Comparison of ENCODE assay signal across 8 mouse cellular contexts in genomic region chr6:126940451-126940850, GRCm38 (mm10). TPM values are rescaled to one million over a fixed set of nuclear protein-coding genes. Genes with fewer than 3 reads are reported as not detected.
A peak's percentile ranks its signal among the peaks of the same experiment; 100 is the strongest.
DNase-seq lines count a peak whose midpoint lies in the region; ATAC-seq and TF ChIP-seq lines count a peak whose summit lies in the region.

No protein-coding gene starts in this region.

- H3K27ac ChIP-seq in heart, embryonic 13.5 days (replicated peaks): no peak overlapping the region
- no peak overlapping the region for H3K27ac ChIP-seq in embryonic facial prominence, embryonic 14.5 days (replicated peaks; ENCODE audit: low read depth, low read length)
- H3K27ac ChIP-seq in intestine, postnatal 0 days (ENCODE audit: low read depth, low read length): no peak overlapping the region
- peak overlapping the region; percentile 66 for H3K27ac ChIP-seq in midbrain, embryonic 15.5 days

- H3K9me3 ChIP-seq in heart, embryonic 13.5 days: no peaks in the 10 kb centered on the region
- H3K9me3 ChIP-seq in G1E (replicated peaks): no peaks in the 10 kb centered on the region
- no peaks in the 10 kb centered on the region for H3K9me3 ChIP-seq in embryonic facial prominence, embryonic 14.5 days (ENCODE audit: control insufficient read depth, low read length)
- H3K9me3 ChIP-seq in intestine, postnatal 0 days (ENCODE audit: control insufficient read depth): no peaks in the 10 kb centered on the region
- no peaks in the 10 kb centered on the region for H3K9me3 ChIP-seq in midbrain, embryonic 15.5 days

- no peaks in the 10 kb centered on the region for H3K27me3 ChIP-seq in heart, embryonic 13.5 days (replicated peaks)
- no peaks in the 10 kb centered on the region for H3K27me3 ChIP-seq in G1E (ENCODE audit: insufficient read depth, low read length)
- H3K27me3 ChIP-seq in embryonic facial prominence, embryonic 14.5 days (replicated peaks; ENCODE audit: control insufficient read depth, insufficient read depth, low read length): no peaks in the 10 kb centered on the region
- H3K27me3 ChIP-seq in intestine, postnatal 0 days (replicated peaks; ENCODE audit: control insufficient read depth, insufficient read depth, low read length): no peaks in the 10 kb centered on the region
- H3K27me3 ChIP-seq in midbrain, embryonic 15.5 days (replicated peaks): no peaks in the 10 kb centered on the region

- intact Hi-C loops in heart, postnatal 25 days (cut with DNase I): no loop called here

- 6% methylated on average over 5 of the region's 5 CpGs for WGBS in heart, embryonic 13.5 days
- WGBS in embryonic facial prominence, embryonic 14.5 days: 2% methylated on average over 5 of the region's 5 CpGs
- 4% methylated on average over 5 of the region's 5 CpGs for WGBS in intestine, postnatal 0 days
- 7% methylated on average over 5 of the region's 5 CpGs for WGBS in midbrain, embryonic 15.5 days

- peaks cover 30% of the 10 kb centered on the region for H3K36me3 ChIP-seq in heart, embryonic 13.5 days
- peaks cover 50% of the 10 kb centered on the region for H3K36me3 ChIP-seq in G1E (replicated peaks)
- peaks cover 19% of the 10 kb centered on the region; the same call in 1 of the 2 replicates for H3K36me3 ChIP-seq in embryonic facial prominence, embryonic 14.5 days (ENCODE audit: control insufficient read depth, insufficient read depth, low read length)
- peaks cover 15% of the 10 kb centered on the region for H3K36me3 ChIP-seq in intestine, postnatal 0 days (ENCODE audit: control insufficient read depth, insufficient read depth)
- peaks cover 7% of the 10 kb centered on the region; the same call in 1 of the 2 replicates for H3K36me3 ChIP-seq in midbrain, embryonic 15.5 days (replicated peaks)

- TF ChIP-seq CTCF in G1E (IDR thresholded peaks at IDR 0.05; ENCODE audit: low read depth, low read length): 0 out of 2 replicates have a peak, but pooled peaks have one; percentile 19
- TF ChIP-seq CTCF in intestine, postnatal 0 days (IDR thresholded peaks at IDR 0.05; ENCODE audit: low read depth): peak; percentile 57

- no peak for ATAC-seq in heart, embryonic 13.5 days (ENCODE audit: extremely low read depth, insufficient number of reproducible peaks, low FRiP score, low TSS enrichment)
- peak; percentile 50 for ATAC-seq in G1E (ENCODE audit: extremely low read depth, insufficient number of reproducible peaks, low FRiP score, poor library complexity, severe bottlenecking)
- ATAC-seq in embryonic facial prominence, embryonic 14.5 days (ENCODE audit: low read depth): no peak
- ATAC-seq in intestine, postnatal 0 days: no peak
- ATAC-seq in midbrain, embryonic 15.5 days (replicated peaks): no peak

- H3K4me1 ChIP-seq in heart, embryonic 13.5 days: peaks cover 30% of the 10 kb centered on the region
- peaks cover 33% of the 10 kb centered on the region for H3K4me1 ChIP-seq in G1E (ENCODE audit: insufficient read depth, low read depth, low read length)
- H3K4me1 ChIP-seq in embryonic facial prominence, embryonic 14.5 days (ENCODE audit: control insufficient read depth, insufficient read depth, low read length): peaks cover 14% of the 10 kb centered on the region
- 0 out of 2 replicates have a peak, but pooled peaks cover 4% of the 10 kb centered on the region for H3K4me1 ChIP-seq in intestine, postnatal 0 days (replicated peaks; ENCODE audit: control insufficient read depth, insufficient read depth, low read length)
- peaks cover 22% of the 10 kb centered on the region for H3K4me1 ChIP-seq in midbrain, embryonic 15.5 days

- peak overlapping the region; percentile 95 for H3K4me2 ChIP-seq in heart, embryonic 13.5 days
- H3K4me2 ChIP-seq in embryonic facial prominence, embryonic 14.5 days (ENCODE audit: low read depth, low read length): peak overlapping the region; percentile 86
- H3K4me2 ChIP-seq in intestine, postnatal 0 days (replicated peaks; ENCODE audit: low read depth): peak overlapping the region; percentile 87
- peak overlapping the region; percentile 92 for H3K4me2 ChIP-seq in midbrain, embryonic 15.5 days

- DNase-seq in heart, postnatal 25 days (ENCODE audit: low spot score): no peak
- DNase-seq in G1E (ENCODE audit: low spot score): peak; percentile 63
- no peak for DNase-seq in embryonic facial prominence, embryonic 14.5 days (ENCODE audit: low spot score)
- DNase-seq in adrenal gland, adult 8-10 months: no peak
- no peak for DNase-seq in right cerebral cortex, adult 18-20 months

- peak overlapping the region; percentile 70 for H3K4me3 ChIP-seq in heart, embryonic 13.5 days
- peak overlapping the region; percentile 84 for H3K4me3 ChIP-seq in G1E (ENCODE audit: low read depth, low read length)
- H3K4me3 ChIP-seq in embryonic facial prominence, embryonic 14.5 days (ENCODE audit: low read depth, low read length): peak overlapping the region; percentile 62
- H3K4me3 ChIP-seq in intestine, postnatal 0 days (ENCODE audit: low read depth, low read length): peak overlapping the region; percentile 58
- peak overlapping the region; percentile 60 for H3K4me3 ChIP-seq in midbrain, embryonic 15.5 days

- H3K9ac ChIP-seq in heart, embryonic 13.5 days: peak overlapping the region; percentile 78
- peak overlapping the region; percentile 61 for H3K9ac ChIP-seq in embryonic facial prominence, embryonic 14.5 days (ENCODE audit: low read depth, low read length)
- peak overlapping the region; percentile 5; the same call in 1 of the 2 replicates for H3K9ac ChIP-seq in intestine, postnatal 0 days (ENCODE audit: low read depth, low read length)
- H3K9ac ChIP-seq in midbrain, embryonic 15.5 days: peak overlapping the region; percentile 53; the same call in 1 of the 2 replicates

RNA-seq across cellular contexts. Expression of gene D6Wsu163e, which starts 0.7 kb away (rescaled TPM):
- 12.5 and 13.7 TPM in 2 replicates for polyA plus RNA-seq in heart, embryonic 13.5 days (2015; fragmentation: Nextera tagmentation; extraction: Ambion mirVana)
- total RNA-seq in heart, postnatal 25 days (2021): 10 to 100 TPM; 10.8 to 14.5 TPM
- total RNA-seq in G1E (2014; fragmentation: Nextera tagmentation): 27.3 and 36.3 TPM in 2 replicates
- total RNA-seq in G1E (2017): 61.2 and 65.9 TPM in 2 replicates
- 3.3 and 4.0 TPM in 2 replicates for polyA plus RNA-seq in G1E (2012)
- polyA plus RNA-seq in embryonic facial prominence, embryonic 14.5 days (2014; fragmentation: Nextera tagmentation; extraction: Ambion mirVana): 15.2 TPM in 2 replicates
- polyA plus RNA-seq in intestine, postnatal 0 days (2015; fragmentation: Nextera tagmentation; extraction: Ambion mirVana): 16.2 and 19.5 TPM in 2 replicates
- polyA plus RNA-seq in midbrain, embryonic 15.5 days (2015; fragmentation: Nextera tagmentation; extraction: Ambion mirVana): 29.2 and 30.5 TPM in 2 replicates
- total RNA-seq in adrenal gland, adult 8-10 months (2022): 10 to 100 TPM; 20.2 to 31.5 (median 26.1) TPM

RNA-seq across cellular contexts. Expression of gene Rad51ap1, which starts 1.1 kb away (rescaled TPM):
- 28.0 and 34.4 TPM in 2 replicates for polyA plus RNA-seq in heart, embryonic 13.5 days (2015; fragmentation: Nextera tagmentation; extraction: Ambion mirVana)
- 1 to 10 TPM; 1.1 to 2.7 TPM for total RNA-seq in heart, postnatal 25 days (2021)
- total RNA-seq in G1E (2014; fragmentation: Nextera tagmentation): 75.9 and 77.4 TPM in 2 replicates
- total RNA-seq in G1E (2017): 180 and 187 TPM in 2 replicates
- 41.8 and 50.2 TPM in 2 replicates for polyA plus RNA-seq in G1E (2012)
- 41.3 and 47.6 TPM in 2 replicates for polyA plus RNA-seq in embryonic facial prominence, embryonic 14.5 days (2014; fragmentation: Nextera tagmentation; extraction: Ambion mirVana)
- polyA plus RNA-seq in intestine, postnatal 0 days (2015; fragmentation: Nextera tagmentation; extraction: Ambion mirVana): 11.5 and 12.8 TPM in 2 replicates
- 14.2 and 14.6 TPM in 2 replicates for polyA plus RNA-seq in midbrain, embryonic 15.5 days (2015; fragmentation: Nextera tagmentation; extraction: Ambion mirVana)
- total RNA-seq in adrenal gland, adult 8-10 months (2022): 1 to 10 TPM in 2 of 4 experiments, under 1 TPM in 2; 0.73 to 2.3 (median 1.0) TPM

RNA-seq across cellular contexts. Expression of gene Dyrk4, which starts 18.8 kb away (rescaled TPM):
- not detected in 2 replicates for polyA plus RNA-seq in heart, embryonic 13.5 days (2015; fragmentation: Nextera tagmentation; extraction: Ambion mirVana)
- not detected for total RNA-seq in heart, postnatal 25 days (2021)
- total RNA-seq in G1E (2014; fragmentation: Nextera tagmentation): not detected in 2 replicates
- not detected in 2 replicates for total RNA-seq in G1E (2017)
- not detected in 2 replicates for polyA plus RNA-seq in G1E (2012)
- polyA plus RNA-seq in embryonic facial prominence, embryonic 14.5 days (2014; fragmentation: Nextera tagmentation; extraction: Ambion mirVana): 0.30 and 0.35 TPM in 2 replicates
- not detected in 2 replicates for polyA plus RNA-seq in intestine, postnatal 0 days (2015; fragmentation: Nextera tagmentation; extraction: Ambion mirVana)
- not detected in 2 replicates for polyA plus RNA-seq in midbrain, embryonic 15.5 days (2015; fragmentation: Nextera tagmentation; extraction: Ambion mirVana)
- not detected for total RNA-seq in adrenal gland, adult 8-10 months (2022)

Comparison
In these comparisons a context has a peak if more than half of its experiments do, and no peak if none do; other contexts are left out.
1. H3K9ac ChIP-seq: peak in every context shown above with its lines; median percentile 78 in heart, embryonic 13.5 days; 61 in embryonic facial prominence, embryonic 14.5 days; 53 in midbrain, embryonic 15.5 days; 5 in intestine, postnatal 0 days.